24 mouse cellular contexts compared by ENCODE assay signal in the genomic region with DNA sequence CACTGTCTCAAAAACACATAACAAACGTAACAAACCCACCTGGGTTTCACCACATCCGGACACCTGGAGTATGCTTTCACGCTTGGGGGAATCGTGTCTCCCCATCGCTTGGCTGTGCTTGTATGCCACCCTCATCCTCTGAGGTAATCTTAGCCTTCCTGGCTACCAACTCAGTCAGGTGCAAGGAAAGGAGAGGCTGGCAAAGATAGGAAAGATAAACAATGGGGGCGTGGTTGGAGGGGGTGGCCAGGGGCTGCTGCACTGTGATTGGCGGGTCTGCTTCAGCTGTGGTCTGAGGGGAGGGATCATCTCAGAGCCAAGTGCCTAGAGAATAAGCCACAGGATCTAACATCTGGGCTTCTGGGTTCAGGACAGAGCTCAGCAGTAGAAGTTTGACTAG. TPM values are rescaled to one million over a fixed set of nuclear protein-coding genes. Genes with fewer than 3 reads are reported as not detected.
DNase-seq lines count a peak whose midpoint lies in the region; TF ChIP-seq lines count a peak whose summit lies in the region.
"Had no signal": no experiment of that assay in that cellular context is flagged by ENCODE, and none has a peak within 500 bp of the region (broad histone marks: within the 10 kb centered on the region; RNA-seq: fewer than 3 reads in every experiment).

No protein-coding gene starts in this region.

- TF ChIP-seq CTCF in CH12.LX (conservative IDR thresholded peaks at IDR 0.05 in 1 of 2, IDR thresholded peaks at IDR 0.05 in 1 of 2; ENCODE audit: low read depth in 2 of 2, low read length in 2 of 2): no peak

- no peak for TF ChIP-seq POLR2A in CH12.LX (IDR thresholded peaks at IDR 0.05; ENCODE audit: low read depth, low read length)

- in situ Hi-C loops in CH12.LX (cut with MboI; ENCODE audit: low pct_ligation_motif_present, low pct_unique_long_range_greater_than_20kb, low sequenced_read_pairs): no loop called here

- no peak for TF ChIP-seq RAD21 in CH12.LX (IDR thresholded peaks at IDR 0.05; ENCODE audit: low read depth, low read length)

- dilution Hi-C loops in CH12.LX (cut with MboI; ENCODE audit: extremely low pct_ligation_motif_present, extremely low pct_unique_long_range_greater_than_20kb, low sequenced_read_pairs): no loop called here

- no peaks in the 10 kb centered on the region for H3K27me3 ChIP-seq in CH12.LX (replicated peaks)
- H3K27me3 ChIP-seq: forebrain, embryonic 15.5 days; heart, embryonic 12.5 days; limb, embryonic 15.5 days; liver, embryonic 15.5 days had no signal

- no peak for TF ChIP-seq EP300 in CH12.LX (IDR thresholded peaks at IDR 0.05; ENCODE audit: low read length)

- no peaks in the 10 kb centered on the region for H3K79me2 ChIP-seq in CH12.LX (replicated peaks; ENCODE audit: control insufficient read depth, extremely low read depth, insufficient read depth, poor library complexity, severe bottlenecking)

- H3K4me3 ChIP-seq in CH12.LX (replicated peaks in 1 of 3; ENCODE audit: low read depth in 2 of 3, low read length in 2 of 3, poor library complexity in 1 of 3): no peak overlapping the region
- H3K4me3 ChIP-seq: embryonic facial prominence, embryonic 10.5 days; forebrain, embryonic 15.5 days; heart, embryonic 12.5 days; hindbrain, embryonic 10.5 days; limb, embryonic 15.5 days; liver, embryonic 15.5 days; midbrain, embryonic 10.5 days had no signal

- intact Hi-C loops in left cerebral cortex, postnatal 25 days (cut with DNase I): no loop called here

- no peaks in the 10 kb centered on the region for H3K36me3 ChIP-seq in CH12.LX (replicated peaks in 1 of 2; ENCODE audit: control insufficient read depth in 1 of 2, insufficient read depth in 1 of 2, low read length in 1 of 2)
- H3K36me3 ChIP-seq: embryonic facial prominence, embryonic 10.5 days; forebrain, embryonic 15.5 days; heart, embryonic 12.5 days; hindbrain, embryonic 10.5 days; limb, embryonic 15.5 days; liver, embryonic 15.5 days; midbrain, embryonic 10.5 days had no signal

- H3K4me1 ChIP-seq in CH12.LX (ENCODE audit: control insufficient read depth in 1 of 2, insufficient read depth in 2 of 2): peaks cover 3 to 14% of the 10 kb centered on the region in 2 experiments; a peak in 3 of 4 replicates
- H3K4me1 ChIP-seq: forebrain, embryonic 15.5 days had no signal

- DNase-seq in 416B (ENCODE audit: low read depth): peak; percentile 17
- DNase-seq in CH12.LX (ENCODE audit: extremely low read depth): peak; percentile 34
- peak; percentile 79 for DNase-seq in ZHBTc4 (ENCODE audit: low read depth, low spot score)
- DNase-seq in thymus, postnatal 0 days (ENCODE audit: low spot score): peak; percentile 63
- DNase-seq in left cerebral cortex, postnatal 25 days (ENCODE audit: low spot score in 2 of 2): no peak
- DNase-seq in yolk sac, embryonic 10.5 days (ENCODE audit: low spot score): no peak
- no peak for DNase-seq in retina, embryonic 14.5 days (ENCODE audit: low spot score)
- no peak for DNase-seq in cerebellum, postnatal 14 days
- DNase-seq: adrenal gland, postnatal 25 days; cerebellum, adult 9-10 months; gastrocnemius, postnatal 10 days; heart, postnatal 10 days; kidney, postnatal 36 days; left cerebral cortex, postnatal 4 days; lung, postnatal 4 days had no signal

- no peaks in the 10 kb centered on the region for H3K9me3 ChIP-seq in CH12.LX (replicated peaks; ENCODE audit: low read length)
- H3K9me3 ChIP-seq: embryonic facial prominence, embryonic 10.5 days; forebrain, embryonic 15.5 days; heart, embryonic 12.5 days; hindbrain, embryonic 10.5 days; limb, embryonic 15.5 days; liver, embryonic 15.5 days; midbrain, embryonic 10.5 days had no signal

- no peak overlapping the region for H3K4me2 ChIP-seq in CH12.LX (ENCODE audit: insufficient read depth, low read depth, poor library complexity, severe bottlenecking)
- H3K4me2 ChIP-seq: forebrain, embryonic 15.5 days; heart, embryonic 12.5 days; limb, embryonic 15.5 days; liver, embryonic 15.5 days had no signal

- H3K9ac ChIP-seq in CH12.LX (ENCODE audit: insufficient read depth, low read depth): no peak overlapping the region
- H3K9ac ChIP-seq: forebrain, embryonic 15.5 days; heart, embryonic 12.5 days; limb, embryonic 15.5 days; liver, embryonic 15.5 days had no signal

- no peak overlapping the region for H3K27ac ChIP-seq in CH12.LX (ENCODE audit: insufficient read depth, low read depth)
- H3K27ac ChIP-seq: embryonic facial prominence, embryonic 10.5 days; forebrain, embryonic 15.5 days; hindbrain, embryonic 10.5 days; limb, embryonic 15.5 days; liver, embryonic 15.5 days; midbrain, embryonic 10.5 days had no signal

TF ChIP-seq in CH12.LX, 34 proteins besides CTCF, POLR2A, EP300 and RAD21:
- TF ChIP-seq E2F4 (IDR thresholded peaks at IDR 0.05; ENCODE audit: insufficient replicate concordance, low read depth, low read length): no peak
- no peak for TF ChIP-seq IRF4 (IDR thresholded peaks at IDR 0.05; ENCODE audit: low read depth, low read length)
- TF ChIP-seq GABPA (IDR thresholded peaks at IDR 0.05; ENCODE audit: insufficient replicate concordance, low read depth, low read length): no peak
- TF ChIP-seq NRF1 (IDR thresholded peaks at IDR 0.05; ENCODE audit: low read depth, low read length): no peak
- no peak for TF ChIP-seq MXI1 (IDR thresholded peaks at IDR 0.05; ENCODE audit: low read depth, low read length)
- TF ChIP-seq KAT2A (IDR thresholded peaks at IDR 0.05; ENCODE audit: insufficient replicate concordance, low read length): no peak
- 0 out of 2 replicates have a peak, but pooled peaks have one; percentile 27 for TF ChIP-seq BHLHE40 (IDR thresholded peaks at IDR 0.05; ENCODE audit: low read depth, low read length)
- TF ChIP-seq MAX (IDR thresholded peaks at IDR 0.05; ENCODE audit: low read length): no peak
- no peak for TF ChIP-seq NELFE (IDR thresholded peaks at IDR 0.05; ENCODE audit: low read depth, low read length)
- TF ChIP-seq ZKSCAN1 (IDR thresholded peaks at IDR 0.05; ENCODE audit: borderline replicate concordance, low read depth, low read length): no peak
- TF ChIP-seq ZNF384 (IDR thresholded peaks at IDR 0.05; ENCODE audit: low read depth, low read length): no peak
- no peak for TF ChIP-seq PAX5 (IDR thresholded peaks at IDR 0.05; ENCODE audit: low read length)
- TF ChIP-seq TCF12 (IDR thresholded peaks at IDR 0.05; ENCODE audit: low read depth, low read length): peak; percentile 18; the same call in 1 of the 2 replicates
- TF ChIP-seq CHD1 (IDR thresholded peaks at IDR 0.05; ENCODE audit: low read depth, low read length): no peak

RNA-seq across cellular contexts. Expression of a gene that starts 1.6 kb away (rescaled TPM):
- total RNA-seq in CH12.LX (2012; rRNA removed): 0.17 TPM in 2 replicates
- total RNA-seq in CH12.LX (2014; rRNA removed): not detected in 2 replicates
- not detected in 2 replicates for polyA plus RNA-seq in CH12.LX (2012; ENCODE audit: insufficient read length, low read depth)
- polyA plus RNA-seq in thymus, postnatal 0 days (2015; fragmentation: Nextera tagmentation; extraction: Ambion mirVana): 0.23 and 0.53 TPM in 2 replicates
- under 1 TPM; 0.32 to 0.66 TPM for total RNA-seq in left cerebral cortex, postnatal 25 days (2021)
- total RNA-seq: granulocyte monocyte progenitor cell, adult 5-6 weeks; neutrophil, adult 5-6 weeks had no signal
- polyA plus RNA-seq: hindbrain, embryonic 10.5 days had no signal

RNA-seq across cellular contexts. Expression of a gene that starts 16.0 kb away (rescaled TPM):
- total RNA-seq in CH12.LX (2012; rRNA removed) (not detected in 2 replicates), CH12.LX (2014; rRNA removed) (not detected in 2 replicates)
- polyA plus RNA-seq in CH12.LX (2012; ENCODE audit: insufficient read length, low read depth): not detected in 2 replicates
- polyA plus RNA-seq in thymus, postnatal 0 days (2015; fragmentation: Nextera tagmentation; extraction: Ambion mirVana): 0.99 and 1.1 TPM in 2 replicates
- under 1 TPM in 1 of 2 experiments, not detected in 1; 0.50 TPM for total RNA-seq in left cerebral cortex, postnatal 25 days (2021)
- total RNA-seq: adrenal gland, postnatal 25 days; granulocyte monocyte progenitor cell, adult 5-6 weeks; neutrophil, adult 5-6 weeks had no signal

RNA-seq across cellular contexts. Expression of a gene that starts 46.0 kb away (rescaled TPM):
- total RNA-seq in CH12.LX (2012; rRNA removed): 3.9 and 7.0 TPM in 2 replicates
- 2.6 and 3.6 TPM in 2 replicates for total RNA-seq in CH12.LX (2014; rRNA removed)
- polyA plus RNA-seq in CH12.LX (2012; ENCODE audit: insufficient read length, low read depth): 6.5 and 7.2 TPM in 2 replicates
- polyA plus RNA-seq in thymus, postnatal 0 days (2015; fragmentation: Nextera tagmentation; extraction: Ambion mirVana): 10.1 and 12.0 TPM in 2 replicates
- total RNA-seq in left cerebral cortex, postnatal 25 days (2021): 1 to 10 TPM; 2.2 to 2.7 TPM

RNA-seq across cellular contexts. Expression of a gene that starts 54.6 kb away (rescaled TPM):
- total RNA-seq in CH12.LX (2012; rRNA removed) (103 and 124 TPM in 2 replicates), CH12.LX (2014; rRNA removed) (119 and 121 TPM in 2 replicates)
- 65.1 and 67.6 TPM in 2 replicates for polyA plus RNA-seq in CH12.LX (2012; ENCODE audit: insufficient read length, low read depth)
- polyA plus RNA-seq in thymus, postnatal 0 days (2015; fragmentation: Nextera tagmentation; extraction: Ambion mirVana): 167 and 184 TPM in 2 replicates
- 10 to 100 TPM; 41.5 to 46.6 TPM for total RNA-seq in left cerebral cortex, postnatal 25 days (2021)

Comparison
In these comparisons a context has a peak if more than half of its experiments do, and no peak if none do; other contexts are left out.
1. DNase-seq: peak in 416B (single experiment), CH12.LX (single experiment), ZHBTc4 (single experiment) and thymus, postnatal 0 days (single experiment); none in left cerebral cortex, postnatal 25 days (0 of 2), yolk sac, embryonic 10.5 days (single experiment), retina, embryonic 14.5 days (single experiment) and cerebellum, postnatal 14 days (0 of 2).